Mouse (Mus musculus): ENCODE data around the gene Mau2.
"Not testable (repeated sequence)": the region's sequence is repeated elsewhere in the genome, so short reads cannot be mapped to it uniquely, and the experiment has no call there.

Gene Mau2

DNA sequence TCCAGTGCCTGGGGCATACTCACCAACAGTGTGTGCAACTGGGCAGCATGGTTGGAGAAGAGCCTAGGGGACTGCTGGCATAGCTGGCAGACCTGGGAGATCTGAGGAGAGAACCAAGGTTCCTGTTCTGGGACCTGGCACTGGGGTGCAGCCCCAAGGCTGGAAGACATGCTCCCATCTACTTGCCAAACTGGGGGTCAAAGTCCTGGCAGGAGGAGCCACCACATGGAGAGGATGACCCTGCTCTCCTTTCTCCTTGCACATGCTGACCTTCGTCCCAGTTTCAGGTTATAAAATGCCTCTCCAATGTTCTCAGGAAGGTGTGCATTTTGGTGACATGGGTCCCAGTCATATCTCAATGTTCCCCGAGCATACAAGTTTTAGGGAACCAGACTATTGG is 16.4 kb downstream of the Mau2 start:
- in situ Hi-C loops (cut with MseI, MboI): no loop called here

DNA sequence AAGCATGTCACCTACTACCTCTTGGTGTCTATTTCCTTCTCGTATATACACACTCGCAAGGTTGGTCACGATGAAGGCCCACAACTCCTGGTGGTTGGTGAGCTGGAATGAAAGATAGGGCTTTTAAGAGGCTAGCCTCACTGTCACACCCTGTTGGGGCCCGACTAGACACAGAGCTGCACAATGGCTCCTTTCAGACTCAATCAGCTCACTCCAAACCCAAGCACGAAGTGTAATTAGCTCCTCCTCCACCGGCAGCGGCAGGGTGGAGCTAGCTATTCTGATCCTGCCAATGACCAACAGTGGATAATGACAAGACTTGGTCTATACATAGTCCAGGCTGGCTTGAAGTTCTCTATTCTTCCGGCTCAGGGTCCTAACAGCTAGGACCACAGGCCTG is 18.9 kb downstream of the Mau2 start:
- in situ Hi-C loops (cut with MseI, MboI): no loop called here

DNA sequence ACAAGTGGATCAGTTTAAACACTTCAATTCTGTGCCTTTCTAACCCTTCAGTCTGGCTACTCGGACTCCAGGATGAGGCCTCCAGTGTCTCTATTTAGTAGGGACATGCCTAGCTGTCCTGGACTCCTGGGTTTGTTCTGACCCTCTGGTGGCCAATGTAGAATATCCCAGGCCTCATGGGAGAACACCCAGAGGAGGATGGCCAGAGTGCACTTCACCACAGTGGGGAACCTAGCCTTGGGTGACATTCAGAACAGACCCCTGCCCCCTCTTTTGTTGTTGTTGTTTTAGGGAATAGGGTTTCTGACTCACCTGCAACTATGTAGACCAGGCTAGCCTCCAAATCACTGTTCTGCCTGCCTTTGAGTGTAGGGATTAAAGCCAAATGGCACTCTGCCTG is 27.5 kb downstream of the Mau2 start:
- in situ Hi-C loops (cut with MseI, MboI): no loop called here

DNA sequence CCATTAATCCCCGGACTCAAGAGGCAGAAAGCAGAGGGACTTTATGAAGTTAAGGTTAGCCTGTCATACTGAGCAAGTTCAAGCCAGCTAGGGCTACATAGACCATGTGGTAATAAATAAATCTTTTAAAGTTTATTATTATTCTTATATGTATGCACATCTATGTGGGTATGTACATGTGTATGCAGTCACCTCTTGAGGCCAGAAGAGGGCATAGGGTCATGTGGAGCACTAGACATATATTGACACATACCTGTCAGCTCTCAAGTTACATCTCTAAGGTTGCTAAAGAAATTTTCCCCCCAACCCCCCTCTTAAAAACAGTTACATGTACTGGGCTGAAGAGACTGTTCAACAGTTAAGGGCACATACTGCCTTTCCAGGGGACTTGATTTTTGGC is 29.8 kb downstream of the Mau2 start:
- in situ Hi-C loops (cut with MseI, MboI): no loop called here

DNA sequence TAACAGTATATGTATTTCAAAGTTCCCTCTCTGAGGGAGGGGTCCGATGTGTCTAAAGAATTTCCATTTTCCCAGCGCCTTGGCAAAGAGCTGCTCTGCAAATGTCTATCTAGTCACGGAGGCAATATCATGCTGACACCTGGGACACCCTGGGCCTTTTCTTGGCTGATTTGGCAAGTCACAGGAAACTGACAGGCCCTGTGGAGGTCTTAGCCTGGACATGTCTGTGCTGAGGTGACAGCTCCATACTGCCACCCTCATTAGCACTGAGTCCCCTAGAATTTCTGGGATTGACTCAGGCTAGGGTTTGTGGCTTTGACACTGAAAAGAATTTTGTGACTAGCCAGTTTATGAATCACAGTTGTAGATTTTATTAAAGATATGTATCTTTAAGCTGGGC is 30.2 kb downstream of the Mau2 start:
- in situ Hi-C loops (cut with MseI, MboI): no loop called here

DNA sequence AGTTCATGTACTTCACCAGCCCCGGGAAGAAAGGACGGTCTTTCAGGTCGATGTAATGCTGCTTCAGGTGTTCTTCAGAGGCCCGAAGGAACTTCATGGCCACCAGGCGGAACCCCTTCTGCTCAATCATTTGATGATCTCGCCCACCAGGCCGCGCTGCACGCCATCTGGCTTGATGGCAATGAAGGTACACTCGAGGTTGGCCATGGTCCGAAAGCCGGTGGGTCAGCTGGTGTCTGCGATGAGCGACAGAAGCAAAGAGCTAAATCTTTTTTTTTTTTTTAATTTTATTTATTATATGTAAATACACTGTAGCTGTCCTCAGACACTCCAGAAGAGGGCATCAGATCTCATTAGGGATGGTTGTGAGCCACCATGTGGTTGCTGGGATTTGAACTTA is 31.7 kb downstream of the Mau2 start:
- in situ Hi-C loops (cut with MseI, MboI): not testable (repeated sequence)

DNA sequence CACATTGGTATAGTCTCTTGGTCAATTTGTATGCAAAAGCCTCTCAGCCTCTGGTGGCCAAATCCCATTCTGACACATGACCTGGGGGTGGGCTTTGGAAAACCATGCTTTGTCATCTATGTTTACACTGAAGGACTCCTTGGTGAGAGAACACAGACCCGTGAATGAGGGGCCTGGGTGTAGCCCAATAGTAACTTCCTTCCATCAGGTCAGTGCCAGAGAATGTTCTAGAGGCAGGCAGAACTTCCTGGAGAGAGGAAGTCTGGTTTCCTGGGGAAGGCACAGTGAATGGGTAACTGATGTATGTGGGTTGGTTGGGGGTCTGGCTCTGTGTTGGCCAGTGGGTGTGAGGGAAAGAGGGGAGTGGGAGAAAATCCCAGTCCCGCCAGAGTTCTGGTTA is 37.4 kb downstream of the Mau2 start:
- in situ Hi-C loops (cut with MseI, MboI): no loop called here

DNA sequence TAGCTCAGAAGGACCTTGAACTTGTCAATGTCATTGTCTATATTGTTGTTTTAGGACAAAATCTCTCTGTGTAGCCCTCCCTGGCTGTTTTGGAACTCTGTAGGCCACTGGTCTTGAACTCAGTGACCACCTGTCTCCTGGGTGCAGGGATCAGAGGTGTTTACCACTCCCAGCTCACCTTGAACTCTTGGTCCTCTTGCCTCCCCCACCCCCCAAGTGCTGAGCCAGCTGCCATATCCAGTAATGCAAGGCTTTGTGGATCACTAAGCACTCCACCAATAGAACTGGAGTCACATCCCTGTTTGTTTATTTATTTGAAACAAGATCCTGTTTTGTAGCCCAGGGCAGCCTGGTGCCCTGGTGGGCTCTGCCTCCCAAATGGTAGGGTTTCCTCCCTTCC is 38.2 kb downstream of the Mau2 start:
- in situ Hi-C loops (cut with MseI, MboI): no loop called here

DNA sequence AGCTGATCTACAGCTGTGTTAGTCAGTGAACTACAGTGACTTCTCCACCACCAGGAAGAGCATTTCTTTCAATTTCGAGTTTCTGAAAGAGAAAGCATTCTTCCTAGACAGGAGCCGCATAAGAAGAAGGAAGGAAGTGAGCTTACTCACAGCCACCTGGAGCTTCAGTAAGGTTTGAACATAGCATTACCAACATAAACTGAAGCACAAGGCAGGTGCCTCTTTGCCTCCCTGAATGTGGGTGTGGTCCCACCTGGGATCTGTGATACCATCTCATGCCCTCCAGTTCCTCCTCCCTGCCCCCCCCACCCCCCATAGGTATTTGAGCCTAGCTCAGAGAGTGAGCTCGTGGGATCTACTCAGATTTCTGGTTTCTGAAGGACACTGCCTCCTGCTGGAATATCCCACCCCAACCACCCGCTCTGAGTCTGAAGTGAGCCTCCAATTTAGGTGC is 39.3 kb downstream of the Mau2 start:
- in situ Hi-C loops (cut with MseI, MboI): no loop called here

DNA sequence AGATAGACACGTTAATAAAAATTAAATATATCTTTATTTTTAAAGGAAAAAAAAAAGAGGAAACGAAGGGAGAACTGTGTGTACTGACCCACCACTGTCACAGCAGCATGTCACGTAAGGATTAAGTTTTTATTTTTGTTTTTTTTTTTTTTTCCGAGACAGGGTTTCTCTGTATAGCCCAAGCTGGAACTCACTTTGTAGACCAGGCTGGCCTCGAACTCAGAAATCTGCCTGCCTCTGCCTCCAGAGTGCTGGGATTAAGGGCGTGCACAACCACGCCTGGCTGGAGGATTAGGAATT is 40.7 kb downstream of the Mau2 start:
- in situ Hi-C loops (cut with MseI, MboI): not testable (repeated sequence)

DNA sequence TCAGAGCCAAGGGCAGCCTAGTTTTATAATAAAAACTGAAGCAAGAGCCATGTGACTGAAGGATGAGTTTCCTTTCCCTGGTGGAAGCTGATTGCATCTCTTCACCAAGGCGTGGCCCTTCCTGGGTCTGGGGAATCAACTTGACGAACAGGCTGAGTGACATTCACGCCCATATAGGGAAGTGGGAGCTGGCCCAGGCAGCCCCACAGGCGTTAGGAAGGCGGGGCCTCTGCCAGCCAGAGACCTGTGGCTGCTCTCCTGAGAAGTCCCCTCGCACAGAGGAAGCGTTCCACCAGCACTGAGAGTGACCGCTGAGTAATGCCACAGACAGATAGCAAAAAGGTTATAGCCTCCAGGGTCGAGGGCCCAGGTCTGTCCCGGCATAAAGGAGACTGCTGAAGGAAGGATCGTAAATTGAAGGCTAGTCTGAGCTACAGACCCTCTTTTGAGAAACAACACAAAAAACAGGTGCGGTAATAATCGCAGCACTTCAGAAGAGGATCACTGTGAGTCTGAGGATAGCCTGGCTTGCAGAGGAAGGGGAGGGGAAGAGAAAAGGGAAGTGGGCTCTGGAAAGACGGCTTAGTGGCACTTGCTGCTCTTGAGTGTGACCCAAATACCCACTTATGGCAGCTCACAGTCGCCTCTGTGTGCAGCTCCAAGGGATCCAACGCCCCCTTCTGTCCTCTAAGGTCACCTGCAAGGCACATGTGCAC is 41.2 kb downstream of the Mau2 start:
- in situ Hi-C loops (cut with MseI, MboI): no loop called here

DNA sequence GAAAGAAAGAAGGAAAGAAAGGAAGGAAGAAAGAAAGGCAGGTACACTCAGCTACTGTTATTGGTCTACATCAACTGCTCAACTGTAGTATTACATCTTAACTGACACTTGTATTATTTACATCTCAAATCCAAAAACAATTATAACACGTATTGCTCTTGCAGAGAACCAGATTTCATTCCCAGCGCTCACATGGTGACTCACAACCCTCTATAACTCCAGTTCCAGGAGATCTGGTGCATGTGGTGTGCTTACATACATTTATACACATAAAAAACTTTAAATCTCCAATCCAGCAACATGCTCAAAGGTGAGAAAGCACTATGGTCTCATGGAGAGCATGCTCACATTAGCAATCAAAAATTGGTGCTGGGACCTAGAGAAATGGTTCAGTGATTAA is 42.3 kb downstream of the Mau2 start:
- in situ Hi-C loops (cut with MseI, MboI): no loop called here

DNA sequence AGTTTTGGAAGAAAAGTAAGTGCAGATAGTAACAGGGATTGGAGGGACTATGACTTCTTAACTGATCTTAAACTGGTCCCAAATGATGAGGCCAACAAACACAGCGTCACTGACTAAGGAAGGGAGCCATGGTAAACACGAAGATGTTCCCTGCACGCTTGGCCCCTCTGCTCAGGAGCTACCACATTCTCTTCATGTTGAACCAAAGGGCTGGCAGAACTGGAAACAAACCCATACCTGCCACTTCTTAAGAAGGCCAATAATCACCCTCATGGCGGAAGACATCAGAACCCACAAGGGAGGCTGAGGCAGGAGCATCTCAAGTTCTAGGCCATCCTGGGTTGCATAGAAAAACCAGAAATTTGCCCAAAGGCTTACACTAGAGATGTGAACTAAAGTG is 43.3 kb downstream of the Mau2 start:
- in situ Hi-C loops (cut with MseI, MboI): no loop called here

DNA sequence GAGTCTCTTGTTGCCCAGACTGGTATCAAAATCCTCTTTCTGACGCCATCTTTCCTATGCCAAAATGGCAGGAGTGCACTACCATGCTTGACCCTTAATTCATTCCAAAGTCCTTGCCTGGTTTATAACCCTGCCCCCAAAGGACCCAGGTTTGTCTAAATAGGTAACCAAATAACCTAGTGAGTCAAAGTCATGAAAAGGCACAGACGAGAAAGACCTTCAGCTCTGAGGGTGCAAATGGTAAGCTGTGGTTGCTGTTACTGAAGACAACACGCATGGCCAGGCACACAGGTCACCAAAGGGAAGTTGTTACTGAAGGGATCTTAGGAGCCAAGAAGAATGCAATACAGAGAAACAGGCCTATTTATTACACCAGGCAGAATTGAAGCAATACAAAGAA is 43.8 kb downstream of the Mau2 start:
- in situ Hi-C loops (cut with MseI, MboI): no loop called here

DNA sequence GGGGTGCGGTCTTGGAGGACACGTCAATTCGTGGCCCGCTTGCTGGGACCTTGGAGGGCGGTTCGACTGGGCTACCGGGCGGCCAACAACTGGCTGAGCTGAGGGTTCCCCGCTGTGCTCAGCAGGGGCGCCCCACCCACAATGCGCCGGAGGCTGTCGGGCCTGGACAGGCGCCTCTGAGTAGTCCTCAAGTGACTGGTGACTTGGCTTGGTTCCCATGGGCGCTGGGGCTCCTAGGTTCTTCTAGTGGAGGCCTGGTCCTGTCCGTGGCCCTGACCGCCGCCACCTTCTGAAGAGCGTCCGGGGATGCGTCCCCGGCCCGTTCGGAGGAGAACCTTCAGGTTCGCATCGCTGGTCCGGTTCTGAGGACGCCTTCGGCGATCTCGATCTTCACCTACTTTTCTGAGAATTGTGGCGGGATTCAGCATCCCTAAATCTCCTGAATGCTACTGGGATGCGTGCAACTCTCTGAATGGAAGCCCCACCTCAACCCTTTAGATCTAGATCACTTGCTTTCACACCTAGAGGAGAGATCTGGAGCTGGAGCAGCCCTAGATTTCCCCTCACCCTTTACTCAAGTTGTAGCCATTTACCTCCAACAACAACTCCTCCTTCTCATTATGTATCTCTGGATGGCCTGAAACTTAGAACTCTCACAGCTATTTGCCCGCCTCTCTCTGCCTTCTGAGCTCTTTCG is 45.8 kb downstream of the Mau2 start:
- in situ Hi-C loops (cut with MseI, MboI): no loop called here

DNA sequence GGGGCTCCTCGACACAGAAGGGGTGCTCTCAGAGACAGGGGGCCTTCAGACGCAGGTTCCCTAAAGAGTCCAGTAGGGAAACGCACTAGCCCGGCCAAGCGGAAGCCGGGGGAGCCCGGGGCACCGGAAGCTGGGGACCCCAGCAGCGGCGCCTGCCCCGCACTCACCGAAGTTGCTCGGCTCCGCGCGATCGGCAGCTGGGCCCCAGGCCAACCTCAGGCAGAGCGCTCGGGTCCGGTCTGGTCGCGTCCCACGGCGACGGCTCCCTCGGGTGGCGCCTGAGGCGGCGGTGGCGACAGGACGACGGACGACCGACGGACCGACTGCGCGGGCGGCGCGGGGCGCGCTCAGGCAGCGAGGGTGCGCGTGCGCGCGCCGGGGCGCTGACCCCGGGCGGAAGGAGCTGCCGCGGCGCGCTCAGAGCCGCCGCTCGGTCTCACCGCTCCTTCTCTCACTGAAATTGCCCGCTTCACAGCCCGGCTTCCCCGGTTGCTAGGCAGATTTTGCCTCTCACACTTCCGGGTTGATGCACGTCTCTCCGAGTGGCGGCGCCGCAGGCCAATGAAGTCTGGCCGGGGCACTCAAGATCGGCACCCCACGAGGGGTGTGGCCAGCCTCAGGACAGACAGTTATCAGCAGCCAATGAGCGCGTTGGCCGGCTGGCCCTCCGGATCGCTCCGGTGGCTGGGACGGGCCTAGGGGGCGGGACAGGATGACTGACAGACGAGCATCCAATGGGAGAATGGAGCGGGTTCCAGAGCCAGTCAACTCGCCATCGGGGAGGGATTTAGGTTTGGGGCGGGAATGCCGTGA is 46.6 kb downstream of the Mau2 start, which contains the start of gene Gatad2a:
Gene Gatad2a (minus strand): TSS at position 609 of the 813 bp plus-strand sequence.
- in situ Hi-C loops (cut with MseI, MboI): no loop called here

DNA sequence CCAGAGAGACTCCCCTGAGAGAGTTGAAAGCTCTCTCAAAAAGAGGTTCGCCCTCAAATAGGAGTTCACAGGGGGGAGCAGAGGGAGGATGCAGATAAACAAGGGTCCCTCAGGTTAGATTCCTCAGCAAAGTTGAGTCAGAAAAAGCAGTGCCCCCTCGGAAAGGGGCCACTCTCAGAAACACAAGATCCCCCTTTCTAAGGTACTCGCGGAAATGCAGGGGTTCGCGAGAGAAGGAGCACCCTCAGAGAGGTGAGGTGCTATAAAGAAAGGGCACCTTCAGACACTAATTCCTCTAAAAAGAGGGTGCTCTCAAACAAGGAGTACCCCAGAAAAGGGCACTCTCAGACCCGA is 47.1 kb downstream of the Mau2 start:
- in situ Hi-C loops (cut with MseI, MboI): no loop called here

DNA sequence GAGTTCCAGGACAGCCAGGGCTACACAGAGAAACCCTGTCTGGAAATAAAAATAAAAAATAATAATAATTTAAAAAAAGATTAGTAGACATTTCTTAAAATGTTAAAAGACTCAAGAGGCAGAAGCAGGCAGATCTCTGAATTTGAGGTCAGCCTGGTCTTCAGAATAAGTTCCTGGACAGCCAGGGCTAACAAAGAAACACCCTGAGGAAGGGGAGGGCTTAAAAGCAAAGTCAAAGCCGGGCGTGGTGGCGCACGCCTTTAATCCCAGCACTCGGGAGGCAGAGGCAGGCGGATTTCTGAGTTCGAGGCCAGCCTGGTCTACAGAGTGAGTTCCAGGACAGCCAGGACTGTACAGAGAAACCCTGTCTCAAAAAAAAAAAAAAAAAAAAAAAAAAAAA is 53.6 kb downstream of the Mau2 start:
- in situ Hi-C loops (cut with MseI, MboI): not testable (repeated sequence)

DNA sequence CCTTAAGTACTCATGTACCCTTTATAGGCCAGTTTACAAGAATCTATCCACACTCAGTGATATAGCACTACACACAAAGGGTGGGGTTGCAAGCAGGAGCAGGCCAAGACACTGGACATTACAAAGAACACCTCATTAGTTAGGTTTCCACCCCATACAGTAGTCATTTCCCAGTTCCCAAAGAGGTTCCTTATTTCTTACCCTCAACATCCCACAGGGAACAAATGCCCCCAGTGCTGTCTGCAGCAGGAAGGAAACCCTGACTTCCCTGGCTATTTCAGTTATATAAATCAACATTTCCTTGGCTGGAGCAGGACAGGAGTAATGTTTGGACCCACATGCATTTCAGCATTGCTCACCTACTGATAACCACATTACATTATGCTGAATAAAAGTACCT is 54.8 kb downstream of the Mau2 start:
- in situ Hi-C loops (cut with MseI, MboI): no loop called here

DNA sequence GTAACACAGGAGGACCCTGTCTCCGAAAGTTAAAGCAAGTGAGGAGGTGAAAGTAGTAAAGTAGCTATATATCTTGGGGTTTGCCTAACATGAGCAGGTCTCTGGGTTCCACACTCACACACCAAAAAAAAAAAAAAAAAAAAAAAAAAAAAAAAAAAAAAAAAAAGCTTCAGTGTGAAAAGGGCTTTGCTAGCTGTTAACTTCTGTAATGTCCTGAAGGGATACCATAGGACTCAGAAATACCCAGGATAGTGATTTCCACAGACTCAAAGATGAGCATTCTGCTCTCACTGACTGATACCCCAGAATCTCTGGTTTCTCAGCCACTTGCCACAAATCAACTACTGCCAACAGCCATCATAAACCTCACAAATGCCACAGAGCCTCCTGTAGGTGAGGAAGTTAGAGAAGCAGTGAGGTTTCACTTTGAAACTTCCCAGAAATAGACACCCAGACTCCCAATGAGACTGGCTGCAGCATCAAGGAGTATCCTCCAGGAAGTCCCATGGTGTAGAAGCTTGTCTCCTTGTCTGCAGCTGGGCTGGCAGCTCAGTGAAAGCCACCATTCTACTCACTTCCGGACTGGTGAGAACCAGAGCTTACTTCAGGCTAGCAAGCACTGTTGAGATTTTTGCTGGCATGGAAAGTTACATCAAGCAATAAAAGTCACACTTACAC is 57.5 kb downstream of the Mau2 start:
- in situ Hi-C loops (cut with MseI, MboI): no loop called here

DNA sequence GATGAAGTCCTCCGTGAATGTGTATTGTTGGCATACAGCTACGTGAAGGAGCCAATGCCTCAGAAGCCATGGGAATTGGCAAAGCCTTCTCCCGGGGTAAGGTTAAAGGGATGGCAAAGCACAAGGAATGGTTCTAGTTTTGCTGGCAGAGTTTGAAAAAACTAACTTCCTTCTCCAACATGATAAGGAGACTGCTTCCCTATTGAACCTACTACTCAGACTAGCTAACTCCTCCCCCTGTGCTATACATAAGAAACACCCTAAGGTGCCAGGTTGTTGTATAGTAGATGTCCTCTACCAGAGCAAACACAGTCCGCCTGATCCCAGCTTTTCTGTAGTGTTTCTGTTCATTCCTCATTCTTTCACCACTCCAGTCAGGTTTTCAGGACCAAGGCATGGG is 64.1 kb downstream of the Mau2 start:
- in situ Hi-C loops (cut with MseI, MboI): no loop called here

DNA sequence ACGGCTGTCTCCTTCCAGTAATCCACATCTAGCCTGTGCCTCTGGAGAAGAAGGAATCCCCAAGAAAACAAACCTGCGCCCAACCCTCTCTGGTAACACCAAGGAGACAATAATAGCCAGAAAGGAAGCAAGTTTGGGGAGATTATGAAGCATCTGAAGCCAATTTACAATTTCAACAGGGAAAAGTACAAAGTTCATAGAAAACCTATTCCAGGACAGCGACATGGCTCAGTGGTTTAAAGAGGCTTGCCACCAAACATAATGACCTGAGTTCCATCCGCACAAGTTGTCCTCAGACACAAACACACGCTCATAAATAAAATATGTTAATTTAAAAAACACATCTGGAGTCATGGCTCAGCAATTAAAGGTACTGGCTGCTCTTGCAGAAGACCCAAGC is 67.7 kb downstream of the Mau2 start:
- in situ Hi-C loops (cut with MseI, MboI): no loop called here

All from mouse trophoblast stem cell (cell line).